Mouse (Mus musculus) erythroblast, embryonic 14.5 days (primary cell): ENCODE measurements around the gene Cdc42ep5.

ENCODE experiments used
- GATA1 ChIP-seq: IDR thresholded peaks from 2 replicates; pipeline ENCODE4 v1.6.1; 2012; ENCODE audit warnings: low read length, inconsistent platforms, mixed read lengths
- TAL1 ChIP-seq: IDR thresholded peaks from 3 replicates; pipeline ENCODE4 v1.6.1; 2012; ENCODE audit warnings: low read length, inconsistent platforms, mixed read lengths

GRCm38 (mm10) chr7:4132581-4132980 lies 32.1 kb downstream of the Cdc42ep5 start:
- no peak for TF ChIP-seq GATA1
- no peak for TF ChIP-seq TAL1
